Mouse (Mus musculus) stomach, postnatal 0 days (tissue): ENCODE data around the gene Lgals7.

Experiments used
- CTCF ChIP-seq: IDR thresholded peaks from 2 replicates; pipeline ENCODE4 v1.5.1; 2016; ENCODE audit warnings: antibody characterized with exemption, low read depth, mild to moderate bottlenecking, moderate library complexity
- EP300 ChIP-seq: optimal IDR thresholded peaks from 2 replicates; pipeline ENCODE3; 2016; ENCODE audit warnings: antibody characterized with exemption

GRCm38 (mm10) chr7:28823932-28824331 lies 39.7 kb upstream of the Lgals7 start:
- TF ChIP-seq CTCF (no peak), EP300 (no peak)
